Mouse (Mus musculus) cerebellum, postnatal 4 days (tissue): ENCODE measurements around the gene Ptms.

Experiments used
- DNase-seq, 2 experiments: peaks; one replicate each; pipeline ENCODE4 v3.0.0; 2022; ENCODE audit warnings: low spot score in 2 of 2, mixed read lengths in 1 of 2

Gene Ptms

DNA sequence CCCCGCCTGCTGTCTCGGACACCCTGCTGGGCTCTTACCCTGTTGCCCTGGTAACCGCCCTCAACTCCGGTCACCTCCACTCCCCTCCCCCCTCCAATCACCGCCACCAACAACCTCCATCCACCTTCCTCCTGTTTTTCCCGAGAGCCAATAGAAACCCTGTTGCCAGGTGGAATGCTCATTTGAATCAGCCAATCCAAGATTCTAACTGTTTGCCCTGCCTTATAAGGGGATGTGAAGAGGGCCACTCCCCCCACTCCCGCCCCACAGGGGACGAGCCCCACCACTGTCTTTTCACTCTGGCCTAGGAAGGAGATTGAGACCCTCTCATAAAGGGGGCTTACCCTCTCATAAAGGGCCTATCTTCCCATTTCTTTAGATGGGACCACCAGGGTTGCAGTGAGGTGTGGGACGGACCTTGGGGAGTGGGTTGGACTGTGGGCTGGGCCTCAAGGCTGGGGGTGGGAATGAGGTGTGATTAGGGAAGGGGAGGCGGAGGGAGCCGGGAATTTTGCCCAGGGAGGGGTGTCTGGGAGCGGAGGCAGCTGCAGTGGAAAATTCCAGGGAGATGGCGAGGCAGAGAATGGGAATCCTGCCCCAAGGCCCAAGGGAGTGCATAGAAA is at the start of gene Ptms:
Gene Ptms, minus strand, starts transcription at position 409 of the 623 bp plus-strand sequence.
- DNase-seq: peak; percentile 75 to 94

DNA sequence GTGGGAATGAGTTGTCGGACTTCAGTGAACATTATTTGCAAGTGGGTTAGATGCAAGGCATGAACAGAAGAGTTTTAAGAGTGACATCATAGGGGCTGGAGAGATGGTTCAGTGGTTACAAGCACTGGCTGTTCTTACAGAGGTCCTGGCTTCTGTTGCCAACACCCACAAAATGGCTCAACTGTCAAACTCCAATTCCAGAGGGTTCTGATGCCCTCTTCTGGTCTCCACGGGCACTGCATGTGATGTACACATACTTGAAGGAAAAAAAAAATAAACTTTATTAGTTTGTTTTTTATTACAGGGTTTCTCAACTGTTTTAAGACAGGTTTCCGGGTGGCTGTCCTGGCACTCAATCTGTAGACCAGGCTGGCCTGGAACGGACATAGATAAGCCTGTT is 47.9 kb upstream of the Ptms start:
- DNase-seq: peak in 1 of 2 experiments; percentile 46

DNA sequence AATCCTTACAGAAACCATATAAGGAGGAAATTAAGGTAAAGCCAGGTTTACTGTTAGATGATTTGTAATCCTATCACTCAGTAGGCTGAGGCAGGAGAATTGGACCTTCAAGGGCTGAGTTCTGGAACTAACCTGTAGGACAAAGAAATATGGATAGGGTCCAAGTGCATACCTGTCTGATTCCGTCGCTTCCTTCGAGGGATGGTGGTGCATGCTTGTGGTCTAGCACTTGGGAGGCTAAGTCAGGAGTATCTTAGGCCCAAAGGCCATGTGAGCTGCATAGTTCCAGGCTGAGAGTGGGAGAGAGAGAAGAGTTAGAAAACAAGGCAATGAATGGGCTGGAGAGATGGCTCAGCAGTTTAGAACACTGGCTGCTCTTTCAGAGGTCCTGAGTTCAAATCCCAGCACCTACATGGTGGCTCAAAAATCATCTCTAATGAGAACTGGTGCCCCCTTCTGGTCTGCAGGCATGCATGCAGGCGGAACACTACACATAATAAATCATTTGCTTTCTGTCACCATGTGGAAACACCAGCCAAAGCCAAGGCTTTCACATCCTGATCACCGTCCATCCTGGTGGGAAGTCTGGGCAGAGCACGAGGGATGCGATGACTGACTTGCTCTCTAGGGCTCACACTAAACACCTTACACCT is 46.7 kb upstream of the Ptms start:
- DNase-seq: peak in 1 of 2 experiments; percentile 3

DNA sequence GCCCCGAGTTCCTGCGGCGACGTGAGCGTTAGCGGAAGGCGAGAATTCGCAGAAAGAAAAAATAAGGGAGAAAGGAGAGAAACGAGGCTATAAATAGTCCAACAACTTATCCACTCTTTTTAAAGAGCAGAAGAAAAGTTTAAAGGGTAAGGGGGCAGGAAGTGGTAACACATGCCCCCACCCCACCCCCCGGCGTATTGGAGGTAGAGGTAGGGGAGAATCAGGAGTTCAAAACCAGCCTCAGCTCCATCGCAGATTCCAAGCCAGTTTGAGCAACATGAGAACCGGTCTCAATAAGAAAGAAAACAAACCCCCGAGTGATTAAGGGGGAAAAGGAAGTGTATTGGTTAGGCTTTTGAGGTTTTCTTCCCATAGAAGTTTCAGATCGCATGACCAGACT is 45.8 kb upstream of the Ptms start:
- no peak for DNase-seq

DNA sequence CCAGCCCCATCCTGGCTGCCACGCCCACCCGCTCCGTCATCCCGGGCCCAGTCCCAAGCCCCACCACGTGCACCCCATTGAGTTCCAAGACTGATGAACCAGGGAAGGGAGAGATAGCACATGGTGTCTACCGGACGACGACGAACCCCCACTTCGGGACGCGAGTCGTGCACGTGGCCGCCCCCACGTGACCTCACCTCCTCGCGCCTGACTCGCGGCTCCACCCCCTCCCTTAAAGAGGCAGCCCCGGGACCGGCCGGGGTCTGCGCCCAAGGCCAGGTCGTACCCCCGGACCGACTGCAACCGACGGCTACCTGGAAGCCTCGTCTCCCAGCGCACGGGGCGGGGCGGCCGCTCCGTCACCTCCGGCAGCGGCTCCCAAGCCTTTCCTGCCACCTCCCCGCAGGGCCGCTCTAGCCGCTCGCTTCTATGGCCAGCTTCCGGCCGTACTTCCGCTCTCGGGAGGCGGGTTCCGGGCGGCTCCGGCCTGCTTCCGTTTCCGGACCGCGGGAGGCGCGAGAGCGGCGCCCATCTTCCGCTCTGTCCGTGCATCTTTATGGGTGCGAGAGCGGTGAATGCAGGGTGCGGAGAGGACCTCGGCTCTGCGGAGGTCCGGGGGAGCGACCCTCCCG is 45.3 kb upstream of the Ptms start, which contains the start of gene Cops7a:
Gene Cops7a, minus strand, starts transcription at position 451 of the 632 bp plus-strand sequence.
- peak; percentile 88 to 95 for DNase-seq

DNA sequence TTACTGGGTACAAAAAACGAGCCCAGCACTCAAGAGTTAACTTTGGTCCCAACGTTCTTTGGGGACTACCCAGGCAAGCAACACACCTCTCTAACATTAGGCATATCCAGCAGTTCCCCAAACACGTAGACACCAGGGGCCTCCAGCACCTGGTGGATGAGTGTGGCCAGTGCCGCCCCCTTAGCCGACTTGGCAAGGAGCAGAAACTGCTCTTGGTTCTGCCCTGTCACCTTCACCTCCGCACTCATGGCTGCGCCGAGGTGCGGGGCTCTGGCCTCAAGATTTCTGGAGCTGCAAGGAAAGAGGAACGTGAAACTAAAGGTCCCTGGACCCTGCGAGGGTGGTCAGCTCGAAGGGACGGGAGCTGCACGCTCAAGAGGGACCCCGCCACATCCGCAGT is 44.7 kb upstream of the Ptms start:
- DNase-seq: no peak

DNA sequence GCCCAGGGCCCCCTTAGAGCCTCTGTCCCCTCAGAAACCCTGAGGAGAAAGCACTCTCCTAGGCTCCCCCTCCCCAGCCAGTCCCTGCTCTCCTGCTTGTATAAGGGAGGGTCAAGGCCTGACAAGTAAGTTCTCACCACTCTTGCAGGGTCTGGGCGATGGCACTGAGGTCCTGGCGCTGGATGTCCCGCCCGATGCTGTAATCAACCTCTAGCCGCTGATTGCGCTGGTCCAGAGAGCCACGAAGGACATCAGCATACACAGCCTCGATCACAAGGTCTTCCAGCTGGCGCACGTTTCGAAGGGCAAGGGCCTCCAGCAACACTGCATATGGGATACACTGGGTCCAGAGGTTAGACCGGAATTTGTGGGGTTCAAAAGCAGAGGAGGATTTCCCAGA is 41.1 kb upstream of the Ptms start:
- DNase-seq: no peak

DNA sequence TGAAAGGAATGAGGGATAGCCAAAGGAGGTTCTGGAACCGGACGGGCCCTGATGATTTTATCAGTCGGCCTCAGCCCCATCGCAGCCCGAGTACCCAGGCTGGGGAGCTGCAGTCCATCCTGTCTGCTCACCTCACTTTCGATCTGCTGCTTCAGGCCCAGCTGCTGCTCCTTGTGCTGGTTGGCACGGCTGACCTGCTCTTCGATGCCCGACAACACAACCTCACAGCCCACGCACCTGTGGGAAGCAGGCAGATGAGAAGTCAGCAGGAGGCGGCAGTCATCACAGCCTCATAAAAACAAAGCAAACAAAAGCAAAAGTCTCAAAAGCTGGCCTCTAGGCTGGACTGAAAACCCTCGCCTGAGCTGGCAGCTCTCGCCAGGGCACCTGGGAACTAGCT is 40.1 kb upstream of the Ptms start:
- DNase-seq: no peak

DNA sequence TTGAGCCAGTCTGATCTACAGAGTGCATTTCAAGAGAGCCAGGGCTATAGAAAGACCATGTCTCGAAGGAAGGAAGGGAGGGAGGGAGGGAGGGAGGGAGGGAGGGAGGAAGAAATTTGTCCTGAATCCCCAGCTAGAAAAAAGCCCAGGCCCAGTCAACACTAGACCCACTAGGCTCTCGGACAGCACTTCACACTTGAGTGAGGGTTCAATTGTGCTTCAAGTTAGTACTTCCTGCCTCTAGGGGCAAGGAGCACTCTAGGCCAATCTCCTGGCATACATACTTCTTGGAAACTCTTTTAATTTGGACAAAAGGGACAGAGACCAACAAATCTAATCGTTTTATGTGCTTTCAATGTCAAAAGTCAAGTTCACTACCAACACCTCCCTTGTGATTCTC is 38.2 kb upstream of the Ptms start:
- no peak for DNase-seq

DNA sequence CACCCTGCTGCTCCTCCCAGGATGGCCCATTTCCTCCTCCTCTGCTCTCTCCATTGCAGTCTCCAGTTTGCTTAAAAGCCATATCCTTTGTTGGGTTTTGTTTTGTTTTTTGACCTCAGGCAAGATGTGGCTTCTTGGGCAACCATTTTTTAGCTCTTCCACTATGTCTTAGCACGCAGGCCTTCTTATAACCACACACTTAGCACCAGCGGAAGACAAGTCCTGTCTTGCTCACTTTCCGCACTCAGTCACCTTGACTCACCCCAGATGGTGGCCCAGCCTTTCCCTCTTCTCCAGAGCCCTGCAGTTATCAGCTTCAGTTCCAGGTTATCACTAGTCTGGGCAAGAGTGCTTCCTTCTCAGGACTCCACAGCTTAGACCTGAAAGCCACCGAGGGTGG is 35.3 kb upstream of the Ptms start:
- no peak for DNase-seq

DNA sequence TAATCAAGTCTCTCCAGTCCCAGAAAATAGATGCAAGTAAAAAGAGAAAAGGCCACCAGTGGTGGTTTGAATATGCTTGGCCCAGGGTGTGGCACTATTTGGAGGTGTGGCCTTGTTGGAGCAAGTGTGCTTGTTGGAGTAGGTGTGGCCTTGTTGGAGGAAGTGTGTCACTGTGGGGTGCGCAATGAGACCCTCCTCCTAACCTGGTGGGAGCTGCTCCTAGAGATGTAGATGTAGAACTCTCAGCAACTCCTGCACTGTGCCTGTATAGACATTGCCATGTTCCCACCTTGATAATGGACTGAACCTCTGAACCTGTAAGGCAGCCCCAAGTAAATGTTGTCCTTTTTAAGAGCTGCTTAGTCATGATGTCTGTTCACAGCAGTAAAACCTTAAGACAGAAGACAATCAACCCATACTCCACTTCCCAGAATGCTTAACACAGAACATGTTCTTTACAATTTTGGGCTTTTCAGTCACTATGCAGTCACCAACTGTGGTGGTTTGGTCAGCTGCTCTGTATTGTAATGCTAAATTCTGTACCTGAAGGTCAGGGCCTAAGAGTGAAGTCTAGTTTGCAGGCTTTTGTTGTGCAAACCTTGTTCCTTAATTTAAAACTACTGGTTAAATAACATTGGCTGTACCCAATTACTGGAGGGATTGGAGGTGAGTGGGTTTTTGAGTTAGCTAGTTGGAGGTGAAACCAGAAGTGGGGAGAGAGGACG is 34.2 kb upstream of the Ptms start:
- no peak for DNase-seq

DNA sequence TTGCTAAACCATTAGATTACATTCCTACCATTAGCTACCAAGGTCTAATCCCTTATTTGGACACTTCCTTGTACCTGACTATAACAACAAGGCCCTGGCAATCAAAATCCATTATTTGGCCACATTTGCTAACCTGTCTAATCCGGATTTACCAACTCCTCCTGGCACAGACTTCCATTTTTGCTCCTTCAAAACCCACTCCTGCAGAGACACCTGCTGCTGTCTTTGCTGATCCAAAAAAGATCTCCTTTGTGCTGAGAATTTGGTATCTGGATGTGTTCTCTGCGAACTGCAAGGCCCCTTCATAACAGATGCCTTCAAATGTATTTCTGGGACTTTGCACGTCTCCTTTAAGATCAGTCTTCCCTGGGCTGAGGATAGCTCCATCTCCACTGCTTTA is 23.6 kb upstream of the Ptms start:
- DNase-seq: no peak

DNA sequence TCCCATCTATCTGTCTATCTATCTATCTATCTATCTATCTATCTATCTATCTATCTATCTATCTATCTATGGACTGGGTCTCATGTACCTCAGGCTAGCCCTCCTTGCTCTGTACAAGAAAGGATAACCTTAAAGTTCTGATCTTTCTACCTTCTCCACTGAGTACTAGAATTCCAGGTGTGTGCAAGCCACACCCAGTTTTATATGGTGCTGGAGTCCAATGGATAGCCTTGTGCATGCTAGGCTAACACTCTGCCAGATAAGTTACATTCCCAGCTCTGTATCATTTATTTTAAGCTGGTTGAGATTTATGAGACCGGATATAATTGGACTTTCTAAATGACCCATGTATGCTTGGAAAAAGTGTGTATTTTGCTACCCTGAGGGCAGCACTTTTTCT is 21.8 kb upstream of the Ptms start:
- DNase-seq: no peak

DNA sequence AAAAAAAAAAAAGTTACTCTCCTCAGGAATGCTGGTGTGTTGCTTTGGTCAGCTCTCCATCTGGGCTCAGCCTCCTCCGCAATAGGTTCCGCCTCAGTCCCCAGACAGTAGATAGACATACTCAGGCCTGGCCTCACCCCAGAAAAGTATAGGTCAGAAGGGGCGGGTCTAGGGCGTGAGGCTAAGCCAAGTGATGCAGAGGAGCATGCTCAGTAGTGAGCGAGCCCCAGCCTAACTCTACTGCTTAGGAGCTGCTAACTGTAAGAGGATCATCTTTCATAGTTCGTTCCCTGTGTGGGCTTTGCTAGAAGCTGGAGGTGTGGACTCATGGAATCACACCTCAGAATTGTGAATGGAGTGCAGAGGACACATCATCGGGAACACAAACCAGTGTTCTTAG is 18.7 kb upstream of the Ptms start:
- no peak for DNase-seq

DNA sequence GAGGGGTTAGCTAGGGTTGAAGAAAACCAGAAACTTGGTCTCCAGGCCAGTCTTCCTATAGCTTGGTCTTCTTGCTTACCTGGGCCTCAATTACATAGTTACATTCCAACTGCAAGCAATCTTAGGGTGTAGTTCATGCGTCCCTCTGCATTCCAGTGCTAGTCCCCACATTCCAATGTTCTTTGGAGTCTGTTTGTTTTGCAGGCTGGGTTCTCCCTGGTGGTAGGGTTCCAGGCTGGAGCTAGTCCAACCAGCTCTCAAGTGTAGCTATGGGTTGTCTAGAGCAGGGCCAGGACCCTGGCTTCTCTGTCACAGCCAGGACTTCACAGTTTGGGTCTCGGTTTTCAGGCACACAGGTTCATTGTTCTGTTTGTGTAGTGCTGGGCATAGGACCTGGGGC is 17.6 kb upstream of the Ptms start:
- no peak for DNase-seq

DNA sequence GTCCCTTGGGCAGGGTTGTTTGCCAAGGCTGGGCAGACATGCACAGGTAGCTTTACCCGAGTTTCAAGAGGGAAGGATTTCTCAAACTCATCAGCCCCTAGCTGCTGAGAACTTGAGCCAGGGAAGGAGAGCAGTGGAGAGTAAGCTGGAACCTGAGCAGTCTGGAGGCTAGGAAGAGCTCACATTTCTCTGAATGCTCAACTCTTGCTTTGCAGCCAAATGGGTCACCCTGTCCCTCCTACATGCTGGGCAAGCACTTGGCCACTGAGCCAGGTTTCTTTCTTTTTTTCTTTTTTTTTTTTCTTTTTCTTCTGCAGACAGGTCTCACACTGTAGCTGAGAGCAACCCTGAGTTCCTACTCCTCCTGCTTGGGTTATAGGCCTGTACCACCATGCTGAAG is 16.8 kb upstream of the Ptms start:
- DNase-seq: no peak

DNA sequence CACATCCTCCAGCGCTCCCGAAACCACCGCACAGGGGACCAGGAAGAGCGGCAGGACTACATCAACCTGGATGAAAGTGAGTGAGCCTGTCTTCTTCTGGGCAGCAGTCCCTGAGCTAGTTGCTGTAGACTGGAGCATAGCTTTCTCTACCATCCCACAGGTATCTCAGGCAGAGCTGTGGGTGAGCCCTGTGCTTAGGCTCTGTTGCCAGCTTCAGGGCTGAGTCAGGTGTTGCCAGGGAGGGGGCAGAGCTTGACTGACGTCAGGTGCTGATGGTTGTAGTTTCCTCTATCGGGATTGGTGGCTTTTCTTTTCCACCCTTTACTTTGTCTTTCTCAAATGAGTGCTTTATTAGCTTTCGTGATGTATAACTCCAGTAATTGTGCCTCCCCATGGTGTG is 14.8 kb upstream of the Ptms start:
- DNase-seq: no peak

DNA sequence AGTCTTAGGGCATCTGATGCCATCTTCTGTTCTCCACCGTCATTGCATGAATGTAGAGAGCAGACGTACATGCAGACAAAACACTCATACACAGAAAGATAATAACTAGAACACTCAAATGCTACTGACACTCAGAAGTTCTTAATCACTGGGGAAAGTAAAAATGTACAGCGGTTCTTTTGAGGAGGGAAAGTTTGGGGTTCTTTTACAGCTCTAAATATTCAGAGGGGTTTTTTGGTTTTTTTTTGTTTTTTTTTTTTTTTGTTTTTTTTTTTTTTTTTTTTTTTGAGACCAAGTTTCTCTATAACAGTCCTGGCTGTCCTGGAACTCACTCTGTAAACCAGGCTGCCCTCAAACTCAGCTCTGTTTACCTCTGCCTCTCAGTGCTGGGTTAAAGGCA is 13.2 kb upstream of the Ptms start:
- DNase-seq: no peak

DNA sequence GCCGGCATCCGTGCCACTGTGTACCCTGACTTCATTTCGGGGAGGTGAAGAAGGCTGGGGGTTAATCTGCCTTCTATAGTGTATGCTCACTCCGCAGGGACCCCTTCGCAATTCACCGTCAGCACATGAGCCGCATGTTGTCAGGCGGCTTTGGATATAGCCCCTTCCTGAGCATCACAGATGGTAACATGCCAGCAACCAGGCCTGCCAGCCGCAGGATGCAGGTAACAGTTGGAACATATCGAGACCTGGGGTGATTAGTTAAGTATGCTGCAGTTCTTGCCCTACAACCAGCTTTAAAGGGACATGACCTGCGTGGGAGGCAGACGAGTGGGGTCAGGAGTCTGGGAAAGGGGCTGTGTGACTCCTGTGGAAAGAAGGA is 12.4 kb upstream of the Ptms start:
- no peak for DNase-seq

DNA sequence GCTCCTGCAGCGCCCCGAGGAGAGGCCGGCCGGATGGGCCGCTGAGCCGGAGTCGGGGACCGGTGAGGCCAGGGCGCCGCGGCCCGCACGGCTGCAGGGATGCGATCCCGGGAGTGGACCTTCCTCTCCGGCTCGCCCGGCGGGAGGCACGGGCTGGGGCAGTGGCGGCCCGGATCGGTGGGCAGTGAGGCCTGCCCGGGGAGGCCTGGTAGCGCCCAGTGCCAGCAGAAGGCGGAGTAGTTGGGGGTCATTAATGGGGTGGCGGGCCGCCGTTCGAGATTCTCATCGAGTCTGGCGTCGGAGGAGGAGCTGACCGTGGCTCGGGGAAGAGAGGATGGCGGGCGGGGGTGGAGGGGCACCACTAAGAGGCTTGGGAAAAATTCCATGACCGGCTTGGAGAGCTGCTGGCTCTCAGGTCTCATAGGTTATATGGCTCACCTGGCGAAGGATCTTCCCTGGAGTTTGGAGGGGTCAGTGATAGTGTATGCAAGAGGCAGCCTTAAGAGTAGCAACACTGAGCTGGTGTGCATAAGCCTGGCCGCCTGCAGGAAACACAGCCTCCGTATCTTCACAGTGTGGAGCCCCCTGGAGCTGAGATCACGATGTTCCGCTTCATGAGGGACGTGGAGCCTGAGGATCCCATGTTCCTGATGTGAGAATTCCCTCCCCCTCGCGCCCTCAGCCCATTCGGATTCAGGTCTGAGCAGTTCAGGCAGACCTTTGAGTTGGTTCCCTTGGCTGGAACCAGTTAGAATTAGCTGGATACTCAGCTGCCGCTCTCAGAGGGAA is 11.8 kb upstream of the Ptms start:
- no peak for DNase-seq

DNA sequence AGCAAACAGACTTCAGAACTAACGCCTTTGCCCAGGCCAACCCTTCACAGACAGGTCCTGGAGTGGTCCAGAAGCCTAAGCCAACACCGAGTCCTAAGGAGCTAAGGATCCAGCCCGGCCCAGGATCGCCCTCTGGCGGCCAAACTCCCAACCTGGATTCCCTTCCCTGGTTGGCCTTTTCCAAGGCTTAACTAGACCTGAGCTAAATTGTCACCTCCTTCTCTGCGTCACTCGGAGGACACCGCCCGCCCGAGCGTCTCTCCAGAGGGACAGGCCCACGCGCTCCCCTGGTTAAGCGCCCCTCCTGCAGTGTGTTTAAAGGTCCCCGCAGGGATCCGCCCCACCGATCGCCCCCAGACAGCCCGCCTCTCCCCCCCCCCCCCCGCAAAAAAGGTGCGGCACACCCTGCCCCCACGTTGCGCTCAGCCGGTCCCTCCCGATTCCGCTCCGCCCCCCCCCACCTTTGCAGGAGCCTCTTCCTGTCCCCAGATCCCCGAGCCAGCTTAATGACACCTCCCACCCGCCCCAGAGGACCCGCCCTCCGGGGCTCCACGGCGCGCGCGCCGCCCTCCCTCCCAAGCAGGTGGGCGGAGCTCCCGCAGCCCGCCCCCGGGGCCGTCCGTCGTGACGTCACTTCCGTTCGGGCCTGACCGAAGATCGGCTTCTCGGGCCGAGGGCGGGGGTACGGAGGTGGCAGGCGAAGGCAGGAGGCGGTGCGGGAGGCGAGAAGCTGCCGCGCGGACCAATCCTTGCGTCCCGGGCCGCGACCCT is 11.0 kb upstream of the Ptms start, which contains the start of gene Mlf2:
Gene Mlf2, plus strand, starts transcription at position 633 of the 771 bp plus-strand sequence.
- DNase-seq: peak; percentile 99 to 100
